Mouse (Mus musculus) kidney, postnatal 25 days (tissue): ENCODE data around the gene Polr1a.

Experiments
- DNase-seq, 2 experiments: peaks; one replicate each; pipeline ENCODE4 v3.0.0; 2021; ENCODE audit warnings: mixed read lengths in 2 of 2

Gene Polr1a

DNA sequence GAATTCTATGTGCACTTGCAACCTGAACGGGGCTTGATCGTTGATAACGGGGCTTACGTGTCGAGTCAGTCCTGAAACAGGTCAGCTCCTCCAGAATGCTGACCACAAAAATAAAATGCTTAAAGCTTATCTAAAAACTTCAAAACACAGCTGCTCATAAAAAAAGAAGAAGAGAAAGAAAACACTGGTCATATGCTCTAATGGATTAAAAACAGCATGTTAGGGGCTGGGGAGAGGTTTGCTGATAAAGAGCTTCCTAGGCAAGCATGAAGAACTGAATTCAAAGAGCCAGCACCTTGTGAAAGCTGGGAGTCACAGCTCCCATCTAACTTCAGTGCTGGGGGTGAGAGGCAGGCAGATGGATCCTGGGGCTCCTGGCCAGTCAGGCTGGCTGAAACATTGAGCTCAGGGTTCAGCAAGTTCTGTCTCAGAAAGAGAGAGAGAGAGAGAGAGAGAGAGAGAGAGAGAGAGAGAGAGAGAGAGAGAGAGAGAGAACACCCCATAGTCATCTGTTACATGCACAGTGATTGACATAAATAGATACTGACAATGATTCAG lies 92.4 kb downstream of the Polr1a start:
- DNase-seq, result no peak

DNA sequence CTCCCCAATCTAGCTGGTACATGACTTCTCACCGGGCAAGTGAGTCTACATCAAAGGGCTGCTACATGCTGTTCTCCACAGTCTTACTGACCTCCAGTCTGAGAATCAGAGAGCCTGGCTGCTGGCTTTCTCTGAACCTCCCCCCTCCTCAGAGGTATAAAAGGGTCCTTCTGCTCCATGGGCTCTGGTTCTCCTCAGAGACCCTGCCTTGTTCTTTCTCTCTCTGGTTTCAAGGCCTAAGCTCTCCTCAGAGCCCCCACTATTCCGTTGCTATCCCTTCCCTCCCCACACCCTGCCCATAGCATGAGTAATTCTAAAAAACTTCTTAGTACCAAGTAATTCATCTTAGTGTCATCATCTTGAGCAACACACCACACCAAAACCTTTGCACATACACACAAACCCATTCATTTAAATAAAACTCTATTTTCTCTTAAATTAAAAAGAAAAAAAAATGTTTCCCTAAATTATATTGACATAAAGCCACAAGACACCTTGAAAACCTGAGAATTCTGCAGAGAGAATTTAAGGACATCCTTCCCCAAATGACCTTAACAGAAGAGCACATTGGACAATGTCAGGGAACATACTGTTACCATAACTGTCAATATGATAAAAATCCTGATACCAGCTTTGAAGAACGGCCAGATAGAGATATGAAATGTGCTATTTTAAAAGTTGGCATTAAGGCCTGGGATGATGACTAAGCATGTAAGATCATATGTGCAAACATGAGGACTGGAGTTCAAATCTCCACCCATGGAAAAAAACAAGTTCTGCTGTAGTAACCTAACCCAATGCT lies 98.8 kb downstream of the Polr1a start:
- DNase-seq, result no peak

DNA sequence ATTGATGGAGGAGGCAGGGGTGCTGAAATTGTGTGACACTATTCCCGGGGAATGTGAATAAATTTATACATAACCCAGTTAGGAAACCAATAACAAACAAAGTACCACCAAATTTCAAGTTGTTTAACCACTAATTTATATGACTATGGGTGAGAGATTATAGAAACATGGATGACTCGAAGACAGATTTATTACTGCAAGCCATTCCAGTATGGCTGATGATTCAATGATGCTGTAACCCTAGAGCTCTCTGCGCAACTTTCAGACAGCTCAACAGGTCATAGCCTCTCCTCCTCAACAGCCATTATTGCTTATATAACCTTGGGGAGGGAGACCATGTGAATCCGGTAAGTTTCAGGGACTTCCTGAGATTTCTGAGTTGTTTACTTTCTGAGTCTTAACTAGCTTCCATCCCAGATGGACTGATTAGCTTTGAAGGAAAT lies 99.4 kb downstream of the Polr1a start:
- DNase-seq, result no peak

DNA sequence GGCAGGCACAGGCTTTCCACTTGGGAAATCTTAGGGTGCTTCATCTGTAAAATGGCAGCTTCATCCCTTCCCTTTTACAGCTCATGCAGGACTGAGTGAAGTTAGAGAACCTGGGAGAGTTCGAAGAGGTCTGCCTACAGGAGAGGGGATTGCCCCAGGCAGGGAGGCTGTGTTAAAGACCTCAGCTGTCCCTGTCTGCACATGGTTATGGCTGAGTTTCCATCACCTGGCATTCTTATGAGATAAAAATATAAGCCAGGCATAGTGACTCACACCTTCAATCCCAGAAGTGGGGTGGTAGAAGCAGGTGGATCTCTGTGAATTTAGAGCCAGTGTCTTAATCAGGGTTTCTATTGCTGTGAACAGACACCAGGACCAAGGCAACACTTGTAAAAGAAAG lies 100.6 kb downstream of the Polr1a start:
- DNase-seq, result no peak

DNA sequence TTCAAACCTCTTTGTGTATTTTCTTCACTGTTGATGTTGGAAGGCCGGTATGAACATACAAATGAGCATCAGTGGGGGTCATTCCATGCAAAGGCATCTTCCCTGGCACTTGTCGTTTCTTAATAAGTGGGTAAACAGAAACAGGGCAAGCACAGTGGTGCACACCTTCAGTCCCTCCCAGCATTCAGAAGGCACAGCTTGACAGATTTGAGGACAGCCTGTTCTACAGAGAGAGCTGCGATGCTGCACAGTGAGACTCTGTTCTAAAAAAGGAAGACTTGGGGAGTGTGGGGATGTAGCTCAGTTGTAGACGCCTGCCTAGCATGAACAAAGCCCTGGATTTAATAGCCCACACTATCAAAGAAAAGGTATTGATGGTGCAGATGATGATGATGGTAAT lies 105.2 kb downstream of the Polr1a start:
- DNase-seq, result no peak

DNA sequence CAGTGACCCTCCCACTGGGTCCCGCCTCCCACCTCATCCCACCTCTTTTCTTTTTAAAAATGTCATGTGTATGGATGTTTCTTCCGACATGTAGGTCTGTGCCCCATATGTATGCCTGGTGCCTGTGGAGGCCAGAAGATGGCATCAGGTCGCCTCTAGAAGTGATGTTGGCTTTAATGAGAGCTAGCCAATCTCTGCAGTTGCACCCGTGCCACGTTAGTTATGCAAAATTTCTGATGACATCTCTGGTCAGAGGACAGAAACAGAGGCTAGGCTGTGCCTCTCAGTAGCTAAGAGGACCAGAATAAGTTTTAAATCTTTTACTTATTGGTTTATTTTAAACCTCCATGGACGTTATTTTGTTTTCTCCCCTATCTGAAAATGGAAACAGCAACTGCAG lies 109.2 kb downstream of the Polr1a start:
- DNase-seq, result no peak

DNA sequence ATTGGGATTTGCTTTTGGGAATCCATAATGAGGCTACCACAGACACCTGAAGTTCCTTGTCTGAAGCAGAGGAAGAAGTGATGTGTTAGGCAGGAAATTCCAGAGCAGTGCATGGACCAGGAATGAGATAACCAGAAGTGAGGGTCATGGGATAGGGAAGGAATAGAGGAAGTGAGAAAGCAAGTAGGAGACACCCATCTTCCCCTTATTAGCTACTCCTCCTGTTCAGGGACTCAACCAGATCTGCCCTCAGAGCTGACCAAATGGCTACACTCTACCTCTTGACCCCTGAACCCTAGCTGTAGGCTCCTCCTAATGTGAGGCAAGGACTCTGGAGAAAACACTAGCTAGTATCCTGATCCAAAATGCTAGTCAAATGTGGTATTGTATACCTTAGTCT lies 116.6 kb downstream of the Polr1a start:
- DNase-seq, result no peak

DNA sequence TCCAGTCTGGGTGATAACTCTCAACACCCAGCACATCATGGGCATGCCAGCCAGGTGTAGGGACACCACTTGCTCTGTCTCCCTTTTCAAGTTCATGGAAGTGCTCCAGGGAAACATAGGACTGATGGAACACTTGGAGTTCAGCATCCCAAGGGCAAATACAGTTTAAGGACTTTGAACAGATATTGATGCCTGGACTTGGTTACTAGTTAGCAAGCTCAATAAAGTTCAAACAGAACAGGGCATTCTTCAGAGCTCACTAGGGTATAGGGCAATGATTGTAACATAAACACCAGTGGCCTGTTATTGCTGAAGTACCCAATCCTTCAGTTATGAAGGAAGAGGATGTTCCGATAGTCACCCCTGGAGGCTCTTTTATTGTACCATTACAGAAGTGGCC lies 119.2 kb downstream of the Polr1a start:
- no peak for DNase-seq

DNA sequence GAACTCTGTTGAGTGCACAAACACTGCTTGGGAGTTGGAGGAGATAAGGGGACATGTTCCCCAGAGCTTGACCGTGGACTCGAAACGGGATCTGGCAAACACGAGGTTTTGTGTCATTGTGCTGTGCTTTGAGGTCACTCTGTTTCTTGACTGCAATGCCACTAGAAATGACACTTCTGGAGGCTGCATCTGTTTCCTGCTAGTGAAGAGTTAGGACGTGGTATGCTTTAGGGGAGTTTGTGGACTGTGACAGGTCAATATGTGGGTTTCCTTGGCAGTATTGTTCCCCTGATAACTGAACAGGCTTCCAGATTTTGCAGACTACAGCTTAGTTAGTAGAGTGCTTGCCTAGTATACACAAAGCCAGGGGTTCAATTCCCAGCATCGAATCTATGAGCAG lies 120.8 kb downstream of the Polr1a start:
- DNase-seq, result no peak
